Mouse (Mus musculus) common myeloid progenitor, adult 5-6 weeks (primary cell): ENCODE results near the gene Ppip5k2. TPM values are rescaled to one million over a fixed set of nuclear protein-coding genes. Genes with fewer than 3 reads are reported as not detected.
A peak's percentile ranks its signal among the peaks of the same experiment; 100 is the strongest.

Experiments
- ATAC-seq: replicated peaks from 2 replicates; pipeline ENCODE4 v1.8.0; 2016; ENCODE audit warnings: low read depth, mild to moderate bottlenecking, moderate TSS enrichment, inconsistent platforms; ENCODE audit not compliant: poor library complexity, severe bottlenecking
- total RNA-seq: library from RNA; stranded (forward); fragments of 200-1000, 187-1606 nt; gene quantifications from 2 replicates; pipeline ENCODE4 v1.2.3, GENCODE M21; 2017

Gene Ppip5k2
- total RNA-seq, 1 experiment from 2014 or later, result 59.7 TPM

GRCm38 (mm10) chr1:97667288-97667687 is 102.9 kb downstream of the Ppip5k2 start:
- ATAC-seq, result no peak

- no peak for ATAC-seq
Measured at GRCm38 (mm10) chr1:97662324-97662723, 107.9 kb downstream of the Ppip5k2 start.

GRCm38 (mm10) chr1:97661406-97662241 is 108.6 kb downstream of the Ppip5k2 start, which contains the start of gene D1Ertd622e:
TSS of gene D1Ertd622e (minus strand) at chr1:97662074.
- peak; percentile 30 for ATAC-seq

GRCm38 (mm10) chr1:97660687-97661405 is 109.4 kb downstream of the Ppip5k2 start:
- peak; percentile 49 for ATAC-seq

- ATAC-seq, result peak; percentile 64
Measured at GRCm38 (mm10) chr1:97659405-97659804, 110.8 kb downstream of the Ppip5k2 start.

GRCm38 (mm10) chr1:97657786-97658185 is 112.4 kb downstream of the Ppip5k2 start:
- ATAC-seq, result no peak

GRCm38 (mm10) chr1:97657201-97657600 is 113.0 kb downstream of the Ppip5k2 start:
- no peak for ATAC-seq

Other genes with a start within 250 kb of the Ppip5k2 start
- 34.8 and 39.5 TPM in 2 replicates for gene D1Ertd622e, start 108.3 kb downstream of the Ppip5k2 start, total RNA-seq
- 19.7 and 20.1 TPM in 2 replicates for gene Gin1, start 239 bp downstream of the Ppip5k2 start, total RNA-seq